Mouse (Mus musculus): ENCODE measurements around the gene Gnl1. TPM values are rescaled to one million over a fixed set of nuclear protein-coding genes. Genes with fewer than 3 reads are reported as not detected.
A peak's percentile ranks its signal among the peaks of the same experiment; 100 is the strongest.
"Not testable (repeated sequence)": the region's sequence is repeated elsewhere in the genome, so short reads cannot be mapped to it uniquely, and the experiment has no call there.

Gene Gnl1
- total RNA-seq, 2 experiments from 2014 or later: 173 to 198 TPM

- intact Hi-C loops (cut with DNase I): loop anchor here (2.0 to 10.0 kb wide), 2 partner anchors 55 to 203 kb away; partner anchors contain the start of gene H2-T3
- DNase-seq (ENCODE audit: low spot score in 2 of 2): no peak
These were observed 12.1 kb downstream of the Gnl1 start for GRCm38 (mm10) chr17:35991781-35992180.

- intact Hi-C loops (cut with DNase I): loop anchor here (2.0 to 10.0 kb wide), 2 partner anchors 57 to 201 kb away; partner anchors contain the start of gene H2-T3
- DNase-seq (ENCODE audit: low spot score in 2 of 2): peak; percentile 68 to 79
These were observed 14.0 kb downstream of the Gnl1 start for GRCm38 (mm10) chr17:35993675-35994074.

GRCm38 (mm10) chr17:35994175-35994878, 14.7 kb downstream of the Gnl1 start:
- intact Hi-C loops (cut with DNase I): loop anchor here (10.0 kb wide), 1 partner anchor 200 kb away; the partner anchor contains the start of gene H2-T3
- DNase-seq (ENCODE audit: low spot score in 2 of 2): peak; percentile 77 to 80

- no peak for DNase-seq (ENCODE audit: low spot score in 2 of 2)
- intact Hi-C loops (cut with DNase I): loop anchor here (5.0 to 10.0 kb wide), 2 partner anchors 117 to 200 kb away; partner anchors contain the start of gene H2-T3
These were observed 15.2 kb downstream of the Gnl1 start for GRCm38 (mm10) chr17:35994879-35995240.

GRCm38 (mm10) chr17:35996949-35997348, 17.3 kb downstream of the Gnl1 start:
- peak; percentile 88 to 94 for DNase-seq (ENCODE audit: low spot score in 2 of 2)
- intact Hi-C loops (cut with DNase I): loop anchor here (1.0 to 10.0 kb wide), 3 partner anchors 38 to 198 kb away; partner anchors contain the start of gene H2-T3

GRCm38 (mm10) chr17:35997713-35998510, 18.3 kb downstream of the Gnl1 start:
- intact Hi-C loops (cut with DNase I): loop anchor here (1.0 to 10.0 kb wide), 3 partner anchors 37 to 197 kb away; partner anchors contain the start of gene H2-T3
- DNase-seq (ENCODE audit: low spot score in 2 of 2): no peak

- no peak for DNase-seq (ENCODE audit: low spot score in 2 of 2)
- intact Hi-C loops (cut with DNase I): loop anchor here (5.0 to 10.0 kb wide), 2 partner anchors 114 to 196 kb away; partner anchors contain the start of gene H2-T3
These were observed 19.1 kb downstream of the Gnl1 start for GRCm38 (mm10) chr17:35998545-35999305.

GRCm38 (mm10) chr17:35999356-35999755, 19.7 kb downstream of the Gnl1 start:
- intact Hi-C loops (cut with DNase I): loop anchor here (5.0 to 10.0 kb wide), 2 partner anchors 113 to 195 kb away; partner anchors contain the start of gene H2-T3

GRCm38 (mm10) chr17:36000349-36000748, 20.7 kb downstream of the Gnl1 start:
- intact Hi-C loops (cut with DNase I): no loop called here
- no peak for DNase-seq (ENCODE audit: low spot score in 2 of 2)

More at GRCm38 (mm10) chr17:35999356-35999755, 19.7 kb downstream of the Gnl1 start:
- no peak for DNase-seq (ENCODE audit: low spot score in 2 of 2)

GRCm38 (mm10) chr17:36001121-36001897, 21.7 kb downstream of the Gnl1 start:
- intact Hi-C loops (cut with DNase I): no loop called here
- peak in 1 of 2 experiments; percentile 42 for DNase-seq (ENCODE audit: low spot score in 2 of 2)

GRCm38 (mm10) chr17:36001966-36002365, 22.3 kb downstream of the Gnl1 start:
- intact Hi-C loops (cut with DNase I): no loop called here
- peak in 1 of 2 experiments; percentile 53 for DNase-seq (ENCODE audit: low spot score in 2 of 2)

- no peak for DNase-seq (ENCODE audit: low spot score in 2 of 2)
- intact Hi-C loops (cut with DNase I): no loop called here
These were observed 23.7 kb downstream of the Gnl1 start for GRCm38 (mm10) chr17:36003331-36003730.

GRCm38 (mm10) chr17:36004409-36004808, 24.8 kb downstream of the Gnl1 start:
- DNase-seq (ENCODE audit: low spot score in 2 of 2); intact Hi-C loops (cut with DNase I): not testable (repeated sequence)

- intact Hi-C loops (cut with DNase I): no loop called here
- DNase-seq (ENCODE audit: low spot score in 2 of 2): no peak
These were observed 35.3 kb downstream of the Gnl1 start for GRCm38 (mm10) chr17:36014977-36015376.

GRCm38 (mm10) chr17:36017046-36017445, 37.4 kb downstream of the Gnl1 start:
- intact Hi-C loops (cut with DNase I): no loop called here
- no peak for DNase-seq (ENCODE audit: low spot score in 2 of 2)

- intact Hi-C loops (cut with DNase I): no loop called here
- DNase-seq (ENCODE audit: low spot score in 2 of 2): no peak
These were observed 39.3 kb downstream of the Gnl1 start for GRCm38 (mm10) chr17:36018979-36019378.

- no peak for DNase-seq (ENCODE audit: low spot score in 2 of 2)
- intact Hi-C loops (cut with DNase I): no loop called here
These were observed 39.9 kb downstream of the Gnl1 start for GRCm38 (mm10) chr17:36019519-36019918.

GRCm38 (mm10) chr17:36020191-36021073, 40.8 kb downstream of the Gnl1 start, which contains the start of gene H2-T24:
TSS of gene H2-T24 (minus strand) at chr17:36020560.
- intact Hi-C loops (cut with DNase I): no loop called here
- no peak for DNase-seq (ENCODE audit: low spot score in 2 of 2)
